Mouse (Mus musculus) small intestine, adult 2 months (tissue): Measurements from ENCODE around the gene Rassf5. TPM values are rescaled to one million over a fixed set of nuclear protein-coding genes. Genes with fewer than 3 reads are reported as not detected.

Source experiments
- H3K27ac ChIP-seq: fragments of 200-500 bp; 2 replicates; pipeline ENCODE4 v1.5.1; 2012; ENCODE audit warnings: low read depth, low read length, control low read depth, inconsistent platforms; ENCODE audit not compliant: insufficient read depth
- H3K27me3 ChIP-seq: fragments of 200-500 bp; 2 replicates; pipeline ENCODE4 v1.6.1; 2012; ENCODE audit warnings: mild to moderate bottlenecking, moderate library complexity, low read length, inconsistent platforms; ENCODE audit not compliant: control insufficient read depth, insufficient read depth
- H3K36me3 ChIP-seq: fragments of 200-500 bp; 2 replicates; pipeline ENCODE4 v1.6.1; 2012; ENCODE audit warnings: mild to moderate bottlenecking, low read length, control low read depth, inconsistent platforms; ENCODE audit not compliant: control insufficient read depth, insufficient read depth
- H3K4me1 ChIP-seq: fragments of 200-500 bp; 2 replicates; pipeline ENCODE4 v1.6.1; 2012; ENCODE audit warnings: low read length, inconsistent platforms, mixed read lengths; ENCODE audit not compliant: control insufficient read depth, insufficient read depth, insufficient read length
- H3K4me3 ChIP-seq: fragments of 200-500 bp; 2 replicates; pipeline ENCODE4 v1.5.1; 2012; ENCODE audit warnings: low read depth, mild to moderate bottlenecking, control low read depth, inconsistent platforms, low read length, moderate library complexity
- CTCF ChIP-seq: fragments of 200-500 bp; IDR thresholded peaks from 2 replicates; pipeline ENCODE4 v1.5.1; 2012; ENCODE audit warnings: low read depth, mild to moderate bottlenecking, control low read depth, inconsistent platforms, low read length, moderate library complexity, mixed read lengths; ENCODE audit not compliant: insufficient replicate concordance, insufficient read length; ENCODE audit errors: extremely low read depth
- POLR2A ChIP-seq: fragments of 200-500 bp; IDR thresholded peaks from 2 replicates; pipeline ENCODE4 v1.6.1; 2012; ENCODE audit warnings: low read depth, mild to moderate bottlenecking, control low read depth, inconsistent platforms, low read length, moderate library complexity
- WGBS: fragments of 180-500 bp; shearing (Covaris S2); methylation state at CpG from one replicate; pipeline ENCODE4 v1.1.7; 2018; 5-methylcytosine and 5-hydroxymethylcytosine counted together
- polyA plus RNA-seq: library from polyadenylated mRNA; depleted of rRNA; stranded (reverse); fragments of >200 nt; gene quantifications from 2 replicates; pipeline ENCODE4 v1.2.3, GENCODE M21; 2012

Rassf5 gene
- polyA plus RNA-seq, 1 experiment: 4.0 TPM

- Histone ChIP-seq H3K4me3 (peak overlapping the region; percentile 65), H3K36me3 (no peaks in the 10 kb centered on the region), H3K4me1 (peaks cover 8% of the 10 kb centered on the region), H3K27ac (peak overlapping the region; percentile 62), H3K27me3 (no peaks in the 10 kb centered on the region)
- TF ChIP-seq POLR2A (no peak), CTCF (no peak)
- WGBS: 25% methylated on average over 9 of the region's 9 CpGs
Observed at GRCm38 (mm10) chr1:131198417-131198960, 46.6 kb downstream of the Rassf5 start.

DNA sequence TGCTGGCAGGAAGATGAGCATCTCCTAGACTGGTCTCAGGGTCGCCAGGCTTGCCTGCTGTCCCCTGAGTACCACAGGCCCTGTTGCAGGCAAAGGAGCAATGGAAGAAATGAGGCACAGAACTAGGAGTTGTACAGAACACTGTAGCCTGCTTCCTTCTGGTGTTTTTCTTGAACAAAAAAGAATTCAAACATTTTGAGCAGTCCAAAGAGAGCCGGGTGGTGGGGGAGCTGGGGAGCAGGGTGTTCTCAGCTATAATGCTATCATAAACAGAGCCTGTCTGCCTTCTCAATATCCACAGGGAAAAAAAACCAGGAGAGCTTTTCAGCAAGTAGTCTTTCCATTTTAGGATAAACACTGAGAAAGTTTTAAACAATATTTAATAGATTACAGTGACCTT, 49.0 kb downstream of the Rassf5 start:
- Histone ChIP-seq H3K4me1 (peaks cover 8% of the 10 kb centered on the region), H3K27ac (no peak overlapping the region), H3K36me3 (no peaks in the 10 kb centered on the region), H3K27me3 (no peaks in the 10 kb centered on the region), H3K4me3 (no peak overlapping the region)
- TF ChIP-seq POLR2A (no peak), CTCF (no peak)
- 59% methylated on average over 2 of the region's 2 CpGs for WGBS

DNA sequence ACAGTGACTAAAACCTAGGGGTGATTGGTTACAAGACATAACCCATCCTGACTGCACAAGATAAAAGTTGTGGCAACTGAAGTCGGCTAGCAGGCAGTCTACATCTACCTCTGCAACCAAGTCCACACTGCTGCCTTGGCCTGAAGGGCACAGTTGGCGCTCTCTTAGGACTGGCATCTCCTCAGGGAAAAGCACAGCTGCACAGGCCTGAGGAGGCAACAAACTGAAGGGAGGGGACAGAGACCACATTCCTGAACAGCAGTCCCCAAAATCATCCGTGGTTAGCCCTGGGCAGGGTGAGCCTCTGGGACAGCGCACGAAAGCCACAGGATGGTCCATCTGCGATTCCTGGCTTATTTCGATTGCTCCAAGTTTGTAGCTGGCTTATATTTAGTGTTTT, 49.4 kb downstream of the Rassf5 start:
- Histone ChIP-seq H3K27ac (no peak overlapping the region), H3K4me3 (no peak overlapping the region), H3K27me3 (no peaks in the 10 kb centered on the region), H3K4me1 (peaks cover 8% of the 10 kb centered on the region), H3K36me3 (no peaks in the 10 kb centered on the region)
- WGBS: 72% methylated on average over 7 of the region's 7 CpGs
- TF ChIP-seq POLR2A (no peak), CTCF (no peak)

- H3K36me3 ChIP-seq: no peaks in the 10 kb centered on the region
- H3K4me1 ChIP-seq: peaks cover 4% of the 10 kb centered on the region; the same call in 1 of the 2 replicates
- 29% methylated on average over 3 of the region's 3 CpGs for WGBS
- TF ChIP-seq POLR2A (no peak), CTCF (no peak)
- H3K27ac ChIP-seq: no peak overlapping the region
- H3K27me3 ChIP-seq: no peaks in the 10 kb centered on the region
- no peak overlapping the region for H3K4me3 ChIP-seq
Observed at GRCm38 (mm10) chr1:131193746-131194145, 51.3 kb downstream of the Rassf5 start.

DNA sequence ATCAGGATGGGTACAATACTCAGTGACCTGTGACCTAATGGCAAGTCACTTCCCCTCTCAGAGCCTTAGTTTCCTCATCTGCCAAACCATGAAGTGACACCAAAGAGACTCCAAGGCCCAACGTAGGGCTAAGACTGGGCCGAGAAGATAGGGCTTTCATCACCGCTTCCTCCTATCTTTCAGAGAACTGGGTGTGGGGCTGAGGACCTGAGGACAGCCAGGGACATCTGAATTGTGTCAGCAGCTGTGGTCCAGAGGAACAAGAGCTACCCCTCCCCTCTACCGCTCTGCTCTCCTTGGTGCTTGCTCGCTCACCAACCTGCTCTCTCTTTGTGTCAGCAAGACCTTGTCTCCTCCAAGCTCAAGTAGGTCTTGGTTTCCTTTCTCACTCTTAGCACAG, 56.4 kb downstream of the Rassf5 start:
- 87% methylated on average over 5 of the region's 5 CpGs for WGBS
- peaks cover 7% of the 10 kb centered on the region; the same call in 1 of the 2 replicates for H3K4me1 ChIP-seq

DNA sequence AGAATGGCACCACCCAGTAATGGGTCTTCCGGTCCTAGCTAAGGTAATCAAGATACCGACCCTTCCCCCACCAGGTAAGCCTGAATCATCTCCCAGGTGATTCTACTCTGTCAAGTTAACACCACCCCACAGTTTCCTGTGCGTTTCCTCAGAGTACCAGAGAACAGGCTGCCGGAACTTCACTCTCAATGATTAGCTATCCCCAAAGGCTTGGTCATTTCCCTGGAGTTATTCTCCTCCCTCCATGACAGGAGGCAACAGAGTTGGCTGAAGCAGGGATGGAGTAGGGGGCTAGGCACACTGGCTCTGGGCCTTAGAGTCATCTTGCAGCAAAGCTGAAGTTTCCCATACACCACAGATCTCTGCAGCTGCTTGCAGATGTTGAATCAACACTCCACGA, 57.2 kb downstream of the Rassf5 start:
- TF ChIP-seq POLR2A: no peak
- TF ChIP-seq CTCF: no peak
- 81% methylated on average over 5 of the region's 5 CpGs for WGBS
- Histone ChIP-seq H3K27me3 (no peaks in the 10 kb centered on the region), H3K4me1 (peaks cover 7% of the 10 kb centered on the region; the same call in 1 of the 2 replicates), H3K36me3 (no peaks in the 10 kb centered on the region), H3K27ac (no peak overlapping the region), H3K4me3 (no peak overlapping the region)

More for the DNA sequence above, 56.4 kb downstream of the Rassf5 start:
- no peak for TF ChIP-seq POLR2A
- TF ChIP-seq CTCF: no peak
- Histone ChIP-seq H3K36me3 (no peaks in the 10 kb centered on the region), H3K27me3 (no peaks in the 10 kb centered on the region), H3K4me3 (no peak overlapping the region), H3K27ac (peak overlapping the region; percentile 32; the same call in 1 of the 2 replicates)

DNA sequence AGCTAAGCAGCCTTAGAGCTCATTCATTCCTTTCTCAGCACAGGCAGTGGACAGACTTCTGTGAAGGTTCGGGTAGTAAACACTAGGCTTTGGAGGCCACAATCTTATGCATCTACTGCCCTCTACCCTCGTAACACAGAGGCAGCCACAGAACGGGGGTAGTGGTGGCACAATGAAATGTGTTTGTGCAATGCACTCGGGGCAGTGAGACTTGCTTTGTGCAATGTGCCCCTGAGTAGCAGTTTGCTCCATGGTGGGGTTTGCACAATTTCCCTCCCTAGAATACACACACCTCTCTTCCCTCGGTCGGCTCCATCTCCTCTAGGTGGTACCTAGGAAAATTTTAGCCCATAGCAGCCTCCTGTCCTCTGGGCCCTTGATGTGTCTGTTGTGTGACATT, 58.1 kb downstream of the Rassf5 start:
- WGBS: 71% methylated on average over 6 of the region's 6 CpGs
- H3K27ac ChIP-seq: no peak overlapping the region
- no peaks in the 10 kb centered on the region for H3K36me3 ChIP-seq
- TF ChIP-seq POLR2A: no peak
- no peak for TF ChIP-seq CTCF
- H3K4me3 ChIP-seq: no peak overlapping the region
- H3K4me1 ChIP-seq: peaks cover 7% of the 10 kb centered on the region; the same call in 1 of the 2 replicates
- H3K27me3 ChIP-seq: no peaks in the 10 kb centered on the region

DNA sequence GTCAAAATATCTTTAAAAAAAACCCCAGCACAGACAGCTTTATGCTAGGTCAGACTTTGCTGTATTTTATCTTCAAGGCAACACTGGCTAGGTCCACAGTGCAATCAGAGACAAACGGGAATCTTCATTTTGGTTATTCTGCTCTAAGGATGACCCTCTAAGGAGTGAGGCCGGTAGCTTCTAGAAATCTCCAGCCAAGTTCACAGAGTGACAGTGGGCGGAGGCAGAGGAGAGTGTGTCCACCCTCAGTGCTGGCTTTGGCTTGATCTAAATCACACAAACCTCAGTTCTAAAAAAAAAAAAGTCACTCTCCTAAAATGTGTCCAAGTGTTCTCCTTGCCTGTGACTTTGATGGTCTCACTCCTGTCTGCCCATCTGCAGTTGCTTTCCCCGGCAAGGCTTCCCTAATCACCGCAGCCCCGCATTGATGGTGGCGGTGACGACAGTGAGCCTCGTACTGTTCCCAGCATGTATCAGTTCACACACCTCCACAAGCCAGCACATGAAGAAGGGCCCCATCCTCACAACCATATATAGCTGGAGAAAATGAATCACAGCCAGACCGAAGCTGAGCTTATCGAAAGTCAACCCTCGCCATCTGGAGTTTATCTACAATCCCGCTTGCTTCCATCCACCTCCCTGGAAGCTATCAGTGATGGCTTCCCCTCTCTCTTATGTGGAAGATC, 59.1 kb downstream of the Rassf5 start:
- H3K27ac ChIP-seq: no peak overlapping the region
- no peak overlapping the region for H3K4me3 ChIP-seq
- WGBS: 76% methylated on average over 13 of the region's 13 CpGs
- no peaks in the 10 kb centered on the region for H3K27me3 ChIP-seq
- TF ChIP-seq POLR2A (no peak), CTCF (no peak)
- H3K4me1 ChIP-seq: peaks cover 7% of the 10 kb centered on the region; the same call in 1 of the 2 replicates
- peaks cover 2% of the 10 kb centered on the region; the same call in 1 of the 2 replicates for H3K36me3 ChIP-seq
